Mouse (Mus musculus) testis, adult 2 months (tissue): ENCODE results near the gene Kdm4a.

ENCODE experiments used
- CTCF ChIP-seq: fragments of 200-500 bp; IDR thresholded peaks from 2 replicates; pipeline ENCODE4 v1.5.1; 2012; ENCODE audit warnings: low read depth, mild to moderate bottlenecking, inconsistent platforms, low read length, moderate library complexity; ENCODE audit not compliant: control insufficient read depth, insufficient read depth, insufficient replicate concordance
- POLR2A ChIP-seq: fragments of 200-500 bp; IDR thresholded peaks from 2 replicates; pipeline ENCODE4 v1.6.1; 2012; ENCODE audit warnings: low read depth, mild to moderate bottlenecking, inconsistent platforms, low read length, moderate library complexity; ENCODE audit not compliant: control insufficient read depth

DNA sequence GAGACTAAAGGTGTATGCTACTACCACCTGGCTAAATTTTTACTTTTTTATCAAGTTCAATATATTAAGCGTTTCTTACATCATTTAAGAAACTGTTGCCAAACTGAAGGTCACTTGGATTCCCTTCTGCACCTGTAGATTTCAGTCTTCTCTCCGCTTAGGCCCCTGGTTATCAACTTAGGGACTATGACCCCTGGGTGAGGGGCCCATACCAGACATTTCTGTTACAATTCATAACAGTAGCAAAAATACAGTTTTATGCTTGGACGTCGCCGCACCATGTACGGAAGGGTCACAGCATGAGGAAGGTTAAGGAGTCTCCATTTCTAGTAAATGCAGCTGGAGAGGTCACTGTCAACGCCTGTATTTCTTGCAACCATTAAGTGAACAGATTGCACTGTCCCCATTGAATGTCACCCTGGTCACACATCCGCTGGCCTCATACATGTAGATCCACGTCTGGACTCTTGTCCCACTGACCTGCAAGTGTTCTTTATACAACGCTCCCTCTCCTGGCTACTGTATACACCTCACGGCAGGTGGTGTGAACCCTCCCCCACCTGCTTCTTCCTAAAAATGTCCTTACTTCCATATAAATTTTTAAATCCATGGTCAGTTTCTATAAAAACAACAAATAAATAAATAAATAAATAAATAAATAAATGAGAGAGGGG lies 86.9 kb downstream of the Kdm4a start:
- TF ChIP-seq POLR2A (no peak), CTCF (no peak)
